Mouse (Mus musculus): ENCODE data around the gene Gm21188. TPM values are rescaled to one million over a fixed set of nuclear protein-coding genes. Genes with fewer than 3 reads are reported as not detected.
"Not testable (repeated sequence)": the region's sequence is repeated elsewhere in the genome, so short reads cannot be mapped to it uniquely, and the experiment has no call there.

Gm21188 gene
- polyA plus RNA-seq, 1 experiment from 2014 or later: not detected

DNA sequence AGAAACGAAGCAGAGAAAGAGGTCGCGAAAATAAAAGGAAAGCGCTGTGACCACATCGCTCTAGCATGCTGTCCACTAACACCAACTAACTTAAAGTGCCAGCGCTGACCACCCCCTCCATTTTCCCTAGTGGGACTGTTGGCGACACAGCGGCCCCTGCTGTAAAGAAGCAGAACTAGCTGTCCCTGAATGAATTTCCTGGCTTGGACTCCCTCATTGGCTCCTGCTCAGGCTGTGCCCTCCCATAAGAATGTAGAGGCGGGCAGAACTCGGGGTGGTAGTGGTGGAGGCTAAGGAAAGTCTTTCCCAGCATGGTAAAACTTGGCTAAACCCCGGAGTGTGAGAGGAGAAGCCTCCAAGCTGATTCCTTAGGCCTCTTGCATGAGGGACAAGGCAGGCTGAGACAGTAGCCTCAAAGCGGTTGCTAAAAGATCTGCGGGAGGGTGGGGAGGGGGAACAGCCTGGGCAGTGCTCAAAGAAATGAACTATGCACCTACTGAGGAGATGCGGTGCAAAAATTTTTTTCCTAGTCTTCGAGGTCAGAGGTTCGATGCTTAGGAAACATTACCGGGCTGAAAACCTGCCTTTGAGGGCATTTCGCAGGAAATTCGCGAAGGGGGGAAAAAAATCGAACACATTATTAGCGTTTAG lies 11.6 kb upstream of the Gm21188 start:
- H3K9ac ChIP-seq (ENCODE audit: low read length); DNase-seq (ENCODE audit: low spot score); H3K9me3 ChIP-seq (ENCODE audit: control insufficient read depth, low read length); H3K27me3 ChIP-seq (ENCODE audit: control insufficient read depth, insufficient read depth, low read length); H3K4me1 ChIP-seq (replicated peaks; ENCODE audit: control insufficient read depth, insufficient read depth, low read length); H3K4me3 ChIP-seq (ENCODE audit: low read depth, low read length); H3K4me2 ChIP-seq (ENCODE audit: low read depth, low read length, severe bottlenecking); H3K27ac ChIP-seq (ENCODE audit: low read depth, low read length); H3K36me3 ChIP-seq (ENCODE audit: control insufficient read depth, insufficient read depth, low read length): not testable (repeated sequence)
- no CpG with 5 or more reads among the region's 22 CpGs for WGBS
- ATAC-seq (replicated peaks; ENCODE audit: low FRiP score): peak; percentile 96

DNA sequence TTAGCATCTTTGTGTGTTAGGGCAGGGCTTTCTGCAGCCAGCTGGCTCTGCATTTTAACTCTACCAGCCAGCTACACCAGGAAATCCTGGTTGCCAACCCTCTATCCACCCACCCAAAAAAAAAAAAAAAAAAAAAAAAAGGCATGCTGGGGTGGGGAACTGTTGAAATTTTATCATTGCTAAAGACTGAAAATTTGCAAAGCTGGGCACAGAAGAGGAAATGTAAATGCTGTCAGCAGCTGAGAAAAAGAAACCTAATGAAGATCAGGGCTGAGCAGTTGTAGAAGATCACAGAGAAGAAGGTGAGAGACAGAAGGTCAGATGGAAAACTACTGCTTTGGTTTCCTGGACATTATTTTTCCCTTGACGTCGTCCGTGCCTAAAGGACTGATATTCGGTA lies 10.9 kb upstream of the Gm21188 start:
- not testable (repeated sequence) for ATAC-seq (replicated peaks; ENCODE audit: low FRiP score); H3K4me1 ChIP-seq (replicated peaks; ENCODE audit: control insufficient read depth, insufficient read depth, low read length); H3K9me3 ChIP-seq (ENCODE audit: control insufficient read depth, low read length); H3K4me2 ChIP-seq (ENCODE audit: low read depth, low read length, severe bottlenecking); H3K27me3 ChIP-seq (ENCODE audit: control insufficient read depth, insufficient read depth, low read length); H3K9ac ChIP-seq (ENCODE audit: low read length); H3K27ac ChIP-seq (ENCODE audit: low read depth, low read length); H3K36me3 ChIP-seq (ENCODE audit: control insufficient read depth, insufficient read depth, low read length); DNase-seq (ENCODE audit: low spot score); H3K4me3 ChIP-seq (ENCODE audit: low read depth, low read length)
- no CpG with 5 or more reads among the region's 4 CpGs for WGBS

DNA sequence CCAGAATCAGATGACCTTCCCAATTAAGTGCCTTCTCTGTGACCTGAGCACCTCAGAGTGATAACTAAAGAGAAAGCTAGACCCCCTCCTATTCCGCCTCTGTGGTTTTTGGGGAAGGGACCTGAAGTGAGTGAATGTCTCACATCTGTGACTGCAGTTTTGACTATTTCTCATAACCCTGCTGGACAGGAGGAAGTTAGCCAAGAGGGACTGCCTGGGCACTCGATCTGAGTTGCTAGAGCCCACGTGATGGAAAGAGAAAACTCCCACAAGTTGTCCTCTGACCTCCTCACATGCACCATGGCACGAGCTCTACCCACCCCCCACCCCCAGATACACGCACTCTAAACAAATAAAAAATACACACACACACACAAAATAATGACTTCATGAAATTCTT lies 3.4 kb downstream of the Gm21188 start:
- not testable (repeated sequence) for H3K9me3 ChIP-seq (ENCODE audit: control insufficient read depth, low read length); H3K27ac ChIP-seq (ENCODE audit: low read depth, low read length); H3K9ac ChIP-seq (ENCODE audit: low read length); ATAC-seq (replicated peaks; ENCODE audit: low FRiP score); H3K4me2 ChIP-seq (ENCODE audit: low read depth, low read length, severe bottlenecking); H3K27me3 ChIP-seq (ENCODE audit: control insufficient read depth, insufficient read depth, low read length); H3K4me1 ChIP-seq (replicated peaks; ENCODE audit: control insufficient read depth, insufficient read depth, low read length); H3K4me3 ChIP-seq (ENCODE audit: low read depth, low read length); H3K36me3 ChIP-seq (ENCODE audit: control insufficient read depth, insufficient read depth, low read length); DNase-seq (ENCODE audit: low spot score)
- no CpG with 5 or more reads among the region's 5 CpGs for WGBS

DNA sequence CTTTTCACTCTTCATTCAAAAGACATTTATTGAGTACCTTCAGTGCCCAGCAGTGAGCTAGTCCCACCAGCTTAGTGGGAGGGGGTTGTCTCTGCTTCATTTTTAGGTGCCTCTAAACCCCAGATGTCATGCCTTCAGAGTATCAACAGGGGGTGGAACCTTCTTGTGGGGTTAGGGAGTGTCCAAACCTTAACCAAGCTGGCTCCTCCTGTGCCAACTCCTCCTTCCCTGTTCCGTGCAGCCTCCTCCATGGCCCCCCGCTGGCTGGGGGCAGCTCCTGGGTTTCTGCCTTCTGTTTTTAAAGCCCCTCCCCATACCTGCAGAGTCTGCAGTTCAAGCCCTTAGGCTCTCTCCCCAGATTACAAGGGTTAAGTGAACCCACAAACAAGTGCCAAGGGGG lies 3.8 kb downstream of the Gm21188 start:
- not testable (repeated sequence) for H3K27ac ChIP-seq (ENCODE audit: low read depth, low read length); H3K4me3 ChIP-seq (ENCODE audit: low read depth, low read length); H3K9me3 ChIP-seq (ENCODE audit: control insufficient read depth, low read length); DNase-seq (ENCODE audit: low spot score); H3K27me3 ChIP-seq (ENCODE audit: control insufficient read depth, insufficient read depth, low read length); H3K9ac ChIP-seq (ENCODE audit: low read length); H3K4me2 ChIP-seq (ENCODE audit: low read depth, low read length, severe bottlenecking); H3K4me1 ChIP-seq (replicated peaks; ENCODE audit: control insufficient read depth, insufficient read depth, low read length); H3K36me3 ChIP-seq (ENCODE audit: control insufficient read depth, insufficient read depth, low read length)
- 0 out of 2 replicates have a peak, but pooled peaks have one; percentile 24 for ATAC-seq (replicated peaks; ENCODE audit: low FRiP score)
- WGBS: no CpG with 5 or more reads among the region's 2 CpGs

DNA sequence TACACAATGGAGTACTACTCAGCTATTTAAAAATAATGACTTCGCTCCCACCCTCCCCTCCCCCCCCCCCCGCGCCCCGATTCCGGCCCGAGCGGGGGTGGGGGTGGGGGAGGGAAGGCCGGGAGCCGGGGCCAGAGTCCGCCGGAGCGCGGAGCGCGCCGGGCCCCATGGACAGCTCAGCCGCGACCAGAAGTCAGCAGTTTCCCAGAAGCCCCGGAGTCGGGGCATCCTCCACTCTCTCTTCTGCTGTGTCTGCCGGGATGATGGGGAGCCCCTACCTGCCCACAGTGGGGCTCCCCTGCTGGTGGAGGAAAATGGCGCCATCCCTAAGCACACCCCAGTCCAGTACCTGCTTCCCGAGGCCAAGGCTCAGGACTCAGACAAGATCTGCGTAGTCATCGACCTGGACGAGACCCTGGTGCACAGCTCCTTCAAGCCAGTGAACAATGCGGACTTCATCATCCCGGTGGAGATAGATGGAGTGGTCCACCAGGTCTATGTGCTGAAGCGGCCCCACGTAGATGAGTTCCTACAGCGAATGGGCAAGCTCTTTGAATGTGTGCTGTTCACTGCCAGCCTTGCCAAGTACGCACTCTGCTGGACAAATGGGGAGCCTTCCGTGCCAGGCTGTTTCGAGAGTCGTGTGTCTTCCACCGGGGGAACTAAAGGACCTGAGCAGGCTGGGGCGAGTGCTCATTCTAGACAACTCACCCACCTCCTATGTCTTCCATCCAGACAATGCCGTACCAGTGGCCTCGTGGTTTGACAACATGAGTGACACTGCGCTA lies 5.4 kb downstream of the Gm21188 start:
- H3K9ac ChIP-seq (ENCODE audit: low read length); DNase-seq (ENCODE audit: low spot score); H3K4me2 ChIP-seq (ENCODE audit: low read depth, low read length, severe bottlenecking); H3K4me3 ChIP-seq (ENCODE audit: low read depth, low read length); H3K27ac ChIP-seq (ENCODE audit: low read depth, low read length); H3K9me3 ChIP-seq (ENCODE audit: control insufficient read depth, low read length); H3K4me1 ChIP-seq (replicated peaks; ENCODE audit: control insufficient read depth, insufficient read depth, low read length); H3K36me3 ChIP-seq (ENCODE audit: control insufficient read depth, insufficient read depth, low read length); H3K27me3 ChIP-seq (ENCODE audit: control insufficient read depth, insufficient read depth, low read length): not testable (repeated sequence)
- 0 out of 2 replicates have a peak, but pooled peaks have one; percentile 46 for ATAC-seq (replicated peaks; ENCODE audit: low FRiP score)
- 0% methylated on average over 8 of the region's 40 CpGs for WGBS

DNA sequence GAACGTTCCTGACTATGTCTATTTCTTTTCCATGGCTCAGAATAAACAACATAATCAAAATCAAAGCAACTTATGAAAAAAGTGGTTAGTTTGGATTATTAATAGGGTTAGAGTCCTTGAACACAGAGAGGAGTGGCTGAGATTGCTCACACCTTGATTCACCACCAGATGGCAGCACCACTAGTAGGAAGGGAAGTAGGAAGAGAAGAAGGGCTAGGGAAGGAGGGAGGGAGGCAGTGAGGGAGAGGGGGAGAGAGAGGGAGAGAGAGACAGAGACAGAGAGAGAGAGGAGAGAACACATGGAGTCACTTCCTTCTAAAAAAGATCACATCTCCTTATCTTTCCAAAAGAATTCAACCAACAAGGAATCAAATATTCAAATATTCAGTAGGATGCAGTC lies 10.8 kb downstream of the Gm21188 start:
- not testable (repeated sequence) for H3K27me3 ChIP-seq (ENCODE audit: control insufficient read depth, insufficient read depth, low read length); DNase-seq (ENCODE audit: low spot score); H3K9me3 ChIP-seq (ENCODE audit: control insufficient read depth, low read length); H3K4me2 ChIP-seq (ENCODE audit: low read depth, low read length, severe bottlenecking); H3K4me3 ChIP-seq (ENCODE audit: low read depth, low read length); H3K9ac ChIP-seq (ENCODE audit: low read length); H3K27ac ChIP-seq (ENCODE audit: low read depth, low read length); H3K36me3 ChIP-seq (ENCODE audit: control insufficient read depth, insufficient read depth, low read length); H3K4me1 ChIP-seq (replicated peaks; ENCODE audit: control insufficient read depth, insufficient read depth, low read length)
- ATAC-seq (replicated peaks; ENCODE audit: low FRiP score): peak; percentile 69
- WGBS: no CpG with 5 or more reads among the region's 1 CpGs

DNA sequence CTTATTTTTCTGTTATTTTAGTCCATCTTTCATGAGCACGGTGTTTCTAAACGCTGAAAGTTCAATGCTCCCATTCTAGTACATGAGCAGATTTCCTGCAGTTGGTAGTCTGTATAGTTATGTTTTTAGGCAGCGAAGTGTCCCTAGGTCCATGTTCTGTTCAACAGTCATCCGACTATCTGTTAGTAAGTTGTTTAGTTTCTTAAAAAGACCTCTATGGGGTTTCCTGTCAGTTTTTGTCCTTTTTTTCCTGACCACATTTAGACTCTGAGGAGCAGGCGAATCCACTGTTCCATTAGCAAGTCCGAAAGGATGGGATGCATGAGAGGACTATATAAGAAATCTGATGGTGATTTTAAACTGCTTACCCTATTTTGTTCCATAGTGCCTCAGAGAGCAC lies 14.1 kb downstream of the Gm21188 start:
- H3K27me3 ChIP-seq (ENCODE audit: control insufficient read depth, insufficient read depth, low read length); H3K36me3 ChIP-seq (ENCODE audit: control insufficient read depth, insufficient read depth, low read length); ATAC-seq (replicated peaks; ENCODE audit: low FRiP score); H3K9ac ChIP-seq (ENCODE audit: low read length); H3K27ac ChIP-seq (ENCODE audit: low read depth, low read length); DNase-seq (ENCODE audit: low spot score); H3K4me3 ChIP-seq (ENCODE audit: low read depth, low read length); H3K4me1 ChIP-seq (replicated peaks; ENCODE audit: control insufficient read depth, insufficient read depth, low read length); H3K9me3 ChIP-seq (ENCODE audit: control insufficient read depth, low read length); H3K4me2 ChIP-seq (ENCODE audit: low read depth, low read length, severe bottlenecking): not testable (repeated sequence)
- 4% methylated on average over 6 of the region's 6 CpGs for WGBS

DNA sequence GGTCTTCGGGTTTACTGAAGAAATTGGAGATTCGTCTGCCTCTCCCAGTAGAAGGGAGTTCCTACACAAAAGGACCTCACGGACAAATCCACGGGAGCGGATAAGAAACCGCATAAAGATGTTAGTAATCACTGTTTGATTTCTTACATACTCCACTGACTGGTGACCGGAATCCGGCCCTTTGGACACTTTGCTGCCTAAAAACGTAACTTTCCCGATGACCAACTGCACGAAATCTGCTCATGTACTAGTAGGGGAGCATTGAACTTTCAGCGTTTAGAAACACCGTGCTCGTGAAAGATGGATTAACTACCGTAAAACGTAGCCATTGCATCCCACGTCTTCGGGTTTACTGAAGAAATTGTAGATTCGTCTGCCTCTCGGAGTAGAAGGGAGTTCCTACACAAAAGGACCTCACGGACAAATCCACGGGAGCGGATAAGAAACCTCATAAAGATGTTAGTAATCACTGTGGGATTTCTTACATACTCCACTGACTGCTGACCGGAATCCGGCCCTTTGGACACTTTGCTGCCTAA lies 15.3 kb downstream of the Gm21188 start:
- not testable (repeated sequence) for H3K27me3 ChIP-seq (ENCODE audit: control insufficient read depth, insufficient read depth, low read length); ATAC-seq (replicated peaks; ENCODE audit: low FRiP score); H3K9me3 ChIP-seq (ENCODE audit: control insufficient read depth, low read length); H3K9ac ChIP-seq (ENCODE audit: low read length); H3K36me3 ChIP-seq (ENCODE audit: control insufficient read depth, insufficient read depth, low read length); H3K4me1 ChIP-seq (replicated peaks; ENCODE audit: control insufficient read depth, insufficient read depth, low read length); H3K4me2 ChIP-seq (ENCODE audit: low read depth, low read length, severe bottlenecking); H3K4me3 ChIP-seq (ENCODE audit: low read depth, low read length); DNase-seq (ENCODE audit: low spot score); H3K27ac ChIP-seq (ENCODE audit: low read depth, low read length)
- under 1% methylated on average over 23 of the region's 25 CpGs for WGBS

All from forebrain, embryonic 11.5 days (tissue).